Mouse (Mus musculus): ENCODE data around the gene Wfdc12.

DNA sequence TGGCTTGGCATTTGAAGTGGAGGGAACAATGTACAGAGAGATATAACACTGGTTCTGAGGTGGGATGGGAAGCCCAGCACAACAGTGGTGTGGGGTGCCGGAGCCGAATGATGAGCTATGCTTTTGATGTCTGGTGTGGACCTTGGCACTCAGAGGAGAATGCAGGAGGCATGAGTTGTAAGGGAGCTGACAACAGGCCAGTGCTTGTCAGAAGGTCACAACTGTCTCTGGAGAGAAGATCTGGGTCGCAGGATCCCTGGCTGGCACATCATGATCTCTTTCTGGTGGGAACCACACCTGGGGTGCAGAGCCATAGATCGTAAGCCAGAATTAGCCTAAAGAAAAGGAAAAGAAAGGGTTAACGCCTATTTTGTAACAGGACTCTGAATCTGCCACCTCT is 12.6 kb downstream of the Wfdc12 start:
- TF ChIP-seq GATA1 (IDR thresholded peaks at IDR 0.05; ENCODE audit: low read length) (no peak), TAL1 (IDR thresholded peaks at IDR 0.05; ENCODE audit: low read length) (no peak)
